Mouse (Mus musculus): ENCODE measurements at regions not wholly inside any gene's neighbourhood (a gene's known extent, or its start where the extent isn't known, plus 50 kb on each side); places are given as distances from the start of the nearest gene placed in this dataset.

- H3K4me1 ChIP-seq (ENCODE audit: control insufficient read depth, insufficient read depth, low read length): peaks cover 8% of the 10 kb centered on the region
- TF ChIP-seq CTCF (IDR thresholded peaks at IDR 0.05; ENCODE audit: low read depth, low read length): no peak
- TF ChIP-seq POLR2A (IDR thresholded peaks at IDR 0.05; ENCODE audit: borderline replicate concordance, low read depth, low read length): no peak
- H3K27ac ChIP-seq (ENCODE audit: insufficient read depth, low read depth, low read length): no peak overlapping the region
- no peak overlapping the region for H3K4me3 ChIP-seq (ENCODE audit: insufficient read depth, low read length)
Observed at GRCm38 (mm10) chr1:23265556-23266232, 131.9 kb downstream of the Ogfrl1 start.

DNA sequence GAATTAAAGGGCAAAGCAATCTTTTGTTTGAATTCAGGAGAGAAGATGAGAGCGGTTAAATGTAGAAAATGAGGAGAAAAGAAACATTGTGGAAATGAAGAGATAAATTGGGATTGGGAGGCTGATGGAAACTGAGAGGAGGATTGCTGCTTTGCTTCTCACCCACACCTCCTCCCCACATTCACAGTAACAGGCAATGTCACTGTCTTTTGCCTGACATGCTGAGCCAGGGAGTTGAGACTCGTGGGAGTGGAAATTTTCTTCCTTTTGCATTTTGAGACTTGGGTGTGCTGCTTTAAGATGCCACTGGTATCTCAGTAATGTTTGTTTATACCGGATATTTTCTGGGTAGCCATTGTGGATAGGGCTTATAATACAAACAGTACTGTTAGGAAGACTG lies 133.3 kb downstream of the Ogfrl1 start:
- Histone ChIP-seq H3K4me3 (ENCODE audit: insufficient read depth, low read length) (no peak overlapping the region), H3K4me1 (ENCODE audit: control insufficient read depth, insufficient read depth, low read length) (peaks cover 14% of the 10 kb centered on the region), H3K27ac (ENCODE audit: insufficient read depth, low read depth, low read length) (no peak overlapping the region)
- TF ChIP-seq POLR2A (IDR thresholded peaks at IDR 0.05; ENCODE audit: borderline replicate concordance, low read depth, low read length): no peak
- no peak for TF ChIP-seq CTCF (IDR thresholded peaks at IDR 0.05; ENCODE audit: low read depth, low read length)

DNA sequence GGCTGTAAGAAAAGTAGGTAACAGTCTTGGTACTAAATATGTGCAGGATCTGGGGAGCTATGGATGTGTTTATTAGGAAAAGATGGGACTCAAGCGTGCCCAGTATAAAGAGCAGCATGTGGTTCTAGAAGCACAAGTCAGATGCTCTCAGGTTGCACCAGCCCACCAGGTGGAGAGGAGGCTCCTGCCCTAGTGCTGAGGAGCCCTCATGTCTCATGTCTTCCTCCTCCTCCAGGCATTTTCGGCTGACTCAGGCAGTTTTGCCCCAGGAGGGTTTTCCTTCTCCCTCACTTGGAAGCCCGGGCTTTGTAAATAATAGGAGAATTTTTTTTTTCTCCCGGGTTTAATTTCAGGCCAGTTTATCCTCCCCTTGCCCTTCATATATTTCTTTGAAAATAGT lies 133.8 kb downstream of the Ogfrl1 start:
- H3K4me1 ChIP-seq (ENCODE audit: control insufficient read depth, insufficient read depth, low read length): peaks cover 18% of the 10 kb centered on the region
- TF ChIP-seq POLR2A (IDR thresholded peaks at IDR 0.05; ENCODE audit: borderline replicate concordance, low read depth, low read length) (no peak), CTCF (IDR thresholded peaks at IDR 0.05; ENCODE audit: low read depth, low read length) (no peak)
- no peak overlapping the region for H3K27ac ChIP-seq (ENCODE audit: insufficient read depth, low read depth, low read length)
- H3K4me3 ChIP-seq (ENCODE audit: insufficient read depth, low read length): no peak overlapping the region

GRCm38 (mm10) chr1:23261652-23262051 lies 135.9 kb downstream of the Ogfrl1 start:
- Histone ChIP-seq H3K27ac (ENCODE audit: insufficient read depth, low read depth, low read length) (no peak overlapping the region), H3K4me1 (ENCODE audit: control insufficient read depth, insufficient read depth, low read length) (peaks cover 15% of the 10 kb centered on the region), H3K4me3 (ENCODE audit: insufficient read depth, low read length) (no peak overlapping the region)
- TF ChIP-seq POLR2A (IDR thresholded peaks at IDR 0.05; ENCODE audit: borderline replicate concordance, low read depth, low read length) (no peak), CTCF (IDR thresholded peaks at IDR 0.05; ENCODE audit: low read depth, low read length) (no peak)

DNA sequence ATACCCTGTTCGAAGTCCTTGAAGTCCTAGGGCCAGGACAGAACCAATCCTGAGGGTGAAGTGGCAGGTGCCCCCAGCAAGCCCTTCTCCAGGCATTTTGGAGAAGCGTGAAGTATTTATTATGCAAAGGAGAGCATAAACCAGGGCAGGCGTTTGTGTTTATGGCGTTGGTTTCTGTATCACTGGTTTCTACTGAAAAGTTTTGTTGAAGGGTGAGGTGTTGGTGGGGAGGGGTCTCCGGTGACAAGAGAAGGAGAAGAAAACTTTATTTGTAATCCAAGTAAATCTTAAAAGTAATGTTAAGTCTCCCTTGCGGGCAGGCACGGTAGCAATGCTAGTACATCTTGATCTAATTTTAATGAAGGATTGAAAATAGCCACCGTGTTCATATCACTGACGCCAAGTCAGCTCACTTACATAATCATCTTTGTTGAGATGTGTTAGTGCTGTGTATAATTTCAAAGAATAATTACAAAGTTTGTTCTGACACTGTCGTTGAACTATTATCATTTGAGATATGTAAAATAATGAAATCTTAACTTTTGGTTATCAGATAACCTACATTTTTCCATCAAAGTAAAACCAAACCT lies 140.2 kb downstream of the Ogfrl1 start:
- Histone ChIP-seq H3K4me1 (ENCODE audit: control insufficient read depth, insufficient read depth, low read length) (peaks cover 10% of the 10 kb centered on the region), H3K27ac (ENCODE audit: insufficient read depth, low read depth, low read length) (peak overlapping the region; percentile 55), H3K4me3 (ENCODE audit: insufficient read depth, low read length) (peak overlapping the region; percentile 94)
- TF ChIP-seq POLR2A (IDR thresholded peaks at IDR 0.05; ENCODE audit: borderline replicate concordance, low read depth, low read length) (no peak), CTCF (IDR thresholded peaks at IDR 0.05; ENCODE audit: low read depth, low read length) (no peak)

- TF ChIP-seq CTCF (IDR thresholded peaks at IDR 0.05; ENCODE audit: low read depth, low read length): no peak
- no peak for TF ChIP-seq POLR2A (IDR thresholded peaks at IDR 0.05; ENCODE audit: borderline replicate concordance, low read depth, low read length)
- peaks cover 10% of the 10 kb centered on the region for H3K4me1 ChIP-seq (ENCODE audit: control insufficient read depth, insufficient read depth, low read length)
- H3K4me3 ChIP-seq (ENCODE audit: insufficient read depth, low read length): peak overlapping the region; percentile 94
- H3K27ac ChIP-seq (ENCODE audit: insufficient read depth, low read depth, low read length): peak overlapping the region; percentile 55
Observed at GRCm38 (mm10) chr1:23256630-23257001, 141.0 kb downstream of the Ogfrl1 start.

DNA sequence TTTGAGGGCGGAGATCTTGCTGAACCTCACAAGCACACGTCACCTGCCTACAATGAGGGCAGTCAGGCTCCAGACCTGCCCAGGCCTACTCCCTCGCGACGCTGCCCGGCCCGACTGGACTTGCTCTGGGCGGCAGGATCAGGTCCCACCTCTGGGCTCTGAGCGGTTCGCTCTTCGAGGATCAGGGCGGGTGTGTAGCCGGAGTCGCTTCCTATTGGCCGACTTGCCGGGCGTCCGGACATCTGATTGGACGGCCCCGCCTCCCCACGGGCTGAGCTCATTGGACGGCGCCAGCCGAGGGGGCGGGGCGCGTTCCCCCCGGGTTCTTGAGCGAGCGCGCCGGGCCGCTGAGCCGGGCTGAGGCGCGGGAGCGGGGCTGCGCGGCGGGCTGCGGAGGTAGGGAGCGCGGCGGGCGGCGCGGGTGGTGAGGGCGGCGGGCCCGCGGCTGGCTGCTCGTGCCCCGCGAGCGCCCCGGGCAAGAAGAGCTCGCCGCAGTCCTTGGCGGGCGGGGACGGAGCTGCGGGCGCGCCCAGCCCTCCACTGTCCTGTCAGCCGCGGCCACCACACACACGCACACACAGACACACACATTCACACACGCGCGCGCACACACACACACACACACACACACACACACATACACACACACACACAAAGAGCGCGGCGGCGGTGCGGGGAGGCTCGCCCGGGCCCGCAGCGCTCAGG lies 141.5 kb downstream of the Ogfrl1 start:
- Histone ChIP-seq H3K4me1 (ENCODE audit: control insufficient read depth, insufficient read depth, low read length) (peaks cover 10% of the 10 kb centered on the region), H3K27ac (ENCODE audit: insufficient read depth, low read depth, low read length) (peak overlapping the region; percentile 55), H3K4me3 (ENCODE audit: insufficient read depth, low read length) (peak overlapping the region; percentile 94)
- TF ChIP-seq CTCF (IDR thresholded peaks at IDR 0.05; ENCODE audit: low read depth, low read length) (no peak), POLR2A (IDR thresholded peaks at IDR 0.05; ENCODE audit: borderline replicate concordance, low read depth, low read length) (no peak)

GRCm38 (mm10) chr1:23254235-23254634 lies 143.3 kb downstream of the Ogfrl1 start:
- Histone ChIP-seq H3K4me1 (ENCODE audit: control insufficient read depth, insufficient read depth, low read length) (peaks cover 3% of the 10 kb centered on the region), H3K4me3 (ENCODE audit: insufficient read depth, low read length) (no peak overlapping the region), H3K27ac (ENCODE audit: insufficient read depth, low read depth, low read length) (no peak overlapping the region)
- TF ChIP-seq POLR2A (IDR thresholded peaks at IDR 0.05; ENCODE audit: borderline replicate concordance, low read depth, low read length): no peak
- no peak for TF ChIP-seq CTCF (IDR thresholded peaks at IDR 0.05; ENCODE audit: low read depth, low read length)

GRCm38 (mm10) chr1:23231522-23231921 lies 129.5 kb upstream of the 4933415F23Rik start:
- TF ChIP-seq CTCF (IDR thresholded peaks at IDR 0.05; ENCODE audit: low read depth, low read length) (no peak), POLR2A (IDR thresholded peaks at IDR 0.05; ENCODE audit: borderline replicate concordance, low read depth, low read length) (no peak)
- Histone ChIP-seq H3K27ac (ENCODE audit: insufficient read depth, low read depth, low read length) (no peak overlapping the region), H3K4me1 (ENCODE audit: control insufficient read depth, insufficient read depth, low read length) (no peaks in the 10 kb centered on the region), H3K4me3 (ENCODE audit: insufficient read depth, low read length) (no peak overlapping the region)

DNA sequence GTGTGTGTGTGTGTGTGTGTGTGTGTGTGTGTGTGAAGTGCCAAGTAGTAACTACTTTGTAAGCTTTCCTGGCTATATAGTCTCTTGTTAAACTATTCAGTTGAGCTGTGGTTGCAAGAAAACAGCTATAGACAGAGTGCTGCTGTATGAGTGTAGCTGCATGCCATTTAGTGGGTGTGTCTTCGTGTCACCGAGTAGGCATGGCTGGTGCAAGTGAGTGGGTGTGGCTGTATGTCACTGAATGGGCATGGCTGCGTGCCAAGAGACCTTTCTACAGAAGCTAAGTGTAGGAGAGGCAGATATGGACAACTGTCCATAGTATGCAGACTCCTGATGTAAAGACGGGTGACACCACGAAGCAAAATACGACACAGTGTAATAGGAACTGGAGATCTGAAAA lies 126.4 kb upstream of the 4933415F23Rik start:
- H3K27ac ChIP-seq (ENCODE audit: insufficient read depth, low read depth, low read length): no peak overlapping the region
- no peaks in the 10 kb centered on the region for H3K4me1 ChIP-seq (ENCODE audit: control insufficient read depth, insufficient read depth, low read length)
- no peak overlapping the region for H3K4me3 ChIP-seq (ENCODE audit: insufficient read depth, low read length)
- TF ChIP-seq POLR2A (IDR thresholded peaks at IDR 0.05; ENCODE audit: borderline replicate concordance, low read depth, low read length) (no peak), CTCF (IDR thresholded peaks at IDR 0.05; ENCODE audit: low read depth, low read length) (no peak)

All from bone marrow macrophage, adult 2 months (primary cell).